10 mouse cellular contexts compared by ENCODE assay signal in the genomic region with DNA sequence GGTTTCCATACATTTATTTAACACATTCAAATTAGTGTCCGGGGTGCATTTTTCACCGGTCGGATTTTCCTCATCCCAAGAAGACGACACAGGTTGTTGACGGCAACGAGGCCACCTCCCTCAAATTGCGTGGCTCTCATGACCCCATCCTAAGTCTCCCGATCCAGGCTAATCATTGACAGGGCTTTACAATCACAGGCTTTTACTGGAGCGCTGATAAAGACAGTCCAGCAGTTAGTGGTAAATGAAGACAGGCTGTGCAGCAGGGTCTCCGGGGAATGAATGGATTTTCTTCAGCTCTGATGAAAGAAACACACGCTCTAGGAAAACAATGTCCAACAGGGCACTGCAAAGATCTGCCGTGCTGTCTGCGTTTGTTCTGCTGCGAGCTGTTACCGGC. TPM values are rescaled to one million over a fixed set of nuclear protein-coding genes. Genes with fewer than 3 reads are reported as not detected.
A peak's percentile ranks its signal among the peaks of the same experiment; 100 is the strongest.
DNase-seq lines count a peak whose midpoint lies in the region; ATAC-seq and TF ChIP-seq lines count a peak whose summit lies in the region.
"Had no signal": no experiment of that assay in that cellular context is flagged by ENCODE, and none has a peak within 500 bp of the region (broad histone marks: within the 10 kb centered on the region; RNA-seq: fewer than 3 reads in every experiment).

Gene Klb, plus strand, starts transcription at position 147 of the 400 bp plus-strand sequence.

- intact Hi-C loops in heart, postnatal 10 days (cut with DNase I) = no loop called here

- no peak for ATAC-seq in heart, embryonic 15.5 days (replicated peaks; ENCODE audit: insufficient number of reproducible peaks, insufficient read depth, low FRiP score, low read depth)
- ATAC-seq in hindbrain, embryonic 14.5 days (ENCODE audit: low FRiP score) = no peak
- ATAC-seq in midbrain, embryonic 14.5 days (ENCODE audit: low FRiP score, low TSS enrichment) = no peak

- no peak for TF ChIP-seq CTCF in thymus, adult 2 months (IDR thresholded peaks at IDR 0.05; ENCODE audit: borderline replicate concordance, control insufficient read depth, extremely low read depth, insufficient read depth, low read length, poor library complexity)

- no peak within 1 kb of the TSS for H3K27ac ChIP-seq in heart, embryonic 15.5 days
- no peak within 1 kb of the TSS for H3K27ac ChIP-seq in hindbrain, embryonic 14.5 days
- no peak within 1 kb of the TSS for H3K27ac ChIP-seq in midbrain, embryonic 14.5 days (replicated peaks; ENCODE audit: low read depth, low read length)
- H3K27ac ChIP-seq in thymus, adult 2 months (ENCODE audit: control insufficient read depth, insufficient read depth, low read length) = no peak within 1 kb of the TSS

- peak within 1 kb of the TSS; percentile 31; the same call in 1 of the 2 replicates for H3K9ac ChIP-seq in heart, embryonic 15.5 days
- peak within 1 kb of the TSS; percentile 45; the same call in 1 of the 2 replicates for H3K9ac ChIP-seq in hindbrain, embryonic 14.5 days
- H3K9ac ChIP-seq in midbrain, embryonic 14.5 days (replicated peaks; ENCODE audit: low read length) = no peak within 1 kb of the TSS

- 45% methylated on average over 15 of the region's 15 CpGs for WGBS in heart, embryonic 15.5 days
- 25% methylated on average over 15 of the region's 15 CpGs for WGBS in hindbrain, embryonic 14.5 days
- 54% methylated on average over 15 of the region's 15 CpGs for WGBS in midbrain, embryonic 14.5 days
- 92% methylated on average over 15 of the region's 15 CpGs for WGBS in thymus, adult 2 months

- DNase-seq in heart, postnatal 10 days = no peak
- peak; percentile 33 for DNase-seq in embryo, embryonic 9.5 days (ENCODE audit: extremely low spot score)
- DNase-seq in hindbrain, embryonic 14.5 days (ENCODE audit: low spot score) = no peak
- peak; percentile 36 for DNase-seq in midbrain, embryonic 14.5 days
- no peak for DNase-seq in layer of hippocampus, adult 18-20 months (ENCODE audit: low spot score in 2 of 2)
- no peak for DNase-seq in thymus, adult 2 months
- DNase-seq in right cerebral cortex, postnatal 10 days (ENCODE audit: low spot score in 2 of 2) = no peak
- DNase-seq: adrenal gland, postnatal 25 days; thymus, postnatal 36 days had no signal

- TF ChIP-seq POLR2A in thymus, adult 2 months (IDR thresholded peaks at IDR 0.05; ENCODE audit: control insufficient read depth, extremely low read depth, insufficient read depth, low read length, poor library complexity) = no peak

- H3K4me2 ChIP-seq in heart, embryonic 15.5 days = peak within 1 kb of the TSS; percentile 51
- peak within 1 kb of the TSS; percentile 53 for H3K4me2 ChIP-seq in hindbrain, embryonic 14.5 days (replicated peaks)
- H3K4me2 ChIP-seq in midbrain, embryonic 14.5 days (ENCODE audit: low read length) = peak within 1 kb of the TSS; percentile 29

- no peaks in the 10 kb centered on the region for H3K27me3 ChIP-seq in heart, embryonic 15.5 days
- H3K27me3 ChIP-seq in hindbrain, embryonic 14.5 days (ENCODE audit: control insufficient read depth, insufficient read depth, low read length) = no peaks in the 10 kb centered on the region
- H3K27me3 ChIP-seq in midbrain, embryonic 14.5 days (ENCODE audit: control insufficient read depth, insufficient read depth, low read length) = no peaks in the 10 kb centered on the region
- H3K27me3 ChIP-seq in thymus, adult 2 months (ENCODE audit: control insufficient read depth, insufficient read depth, low read length) = no peaks in the 10 kb centered on the region

- no peaks in the 10 kb centered on the region for H3K9me3 ChIP-seq in heart, embryonic 15.5 days (replicated peaks)
- H3K9me3 ChIP-seq in hindbrain, embryonic 14.5 days (ENCODE audit: control insufficient read depth, low read length) = no peaks in the 10 kb centered on the region
- no peaks in the 10 kb centered on the region for H3K9me3 ChIP-seq in midbrain, embryonic 14.5 days (ENCODE audit: control insufficient read depth, low read length)

- H3K36me3 ChIP-seq in heart, embryonic 15.5 days = no peaks in the 10 kb centered on the region
- H3K36me3 ChIP-seq in hindbrain, embryonic 14.5 days (replicated peaks; ENCODE audit: control insufficient read depth, insufficient read depth) = no peaks in the 10 kb centered on the region
- H3K36me3 ChIP-seq in midbrain, embryonic 14.5 days (ENCODE audit: control insufficient read depth, insufficient read depth, low read length) = no peaks in the 10 kb centered on the region
- H3K36me3 ChIP-seq in thymus, adult 2 months (ENCODE audit: control insufficient read depth, insufficient read depth, low read length) = no peaks in the 10 kb centered on the region

- peaks cover 9% of the 10 kb centered on the region; the same call in 1 of the 2 replicates for H3K4me1 ChIP-seq in heart, embryonic 15.5 days (replicated peaks)
- 0 out of 2 replicates have a peak, but pooled peaks cover 8% of the 10 kb centered on the region for H3K4me1 ChIP-seq in hindbrain, embryonic 14.5 days (replicated peaks; ENCODE audit: control insufficient read depth, insufficient read depth, low read length)
- H3K4me1 ChIP-seq in midbrain, embryonic 14.5 days (ENCODE audit: control insufficient read depth, insufficient read depth, low read length) = no peaks in the 10 kb centered on the region
- H3K4me1 ChIP-seq in thymus, adult 2 months (replicated peaks; ENCODE audit: control insufficient read depth, insufficient read depth, low read length) = no peaks in the 10 kb centered on the region

- peak within 1 kb of the TSS; percentile 29 for H3K4me3 ChIP-seq in heart, embryonic 15.5 days
- H3K4me3 ChIP-seq in hindbrain, embryonic 14.5 days (replicated peaks; ENCODE audit: low read length) = peak within 1 kb of the TSS; percentile 23
- H3K4me3 ChIP-seq in midbrain, embryonic 14.5 days (replicated peaks; ENCODE audit: low read depth, low read length) = no peak within 1 kb of the TSS
- H3K4me3 ChIP-seq in thymus, adult 2 months (ENCODE audit: control insufficient read depth, insufficient read depth, low read length) = no peak within 1 kb of the TSS

RNA-seq across cellular contexts. Expression of gene Klb, which starts in this region (rescaled TPM):
- 0.06 TPM in 1 of 2 replicates, not detected in the other for polyA plus RNA-seq in heart, embryonic 15.5 days (2015; fragmentation: Nextera tagmentation; extraction: Ambion mirVana)
- total RNA-seq in heart, postnatal 10 days (2021) = 1 to 10 TPM in 1 of 2 experiments, under 1 TPM in 1; 0.79 to 1.7 TPM
- 0.09 and 0.16 TPM in 2 replicates for polyA plus RNA-seq in hindbrain, embryonic 14.5 days (2014; fragmentation: Nextera tagmentation; extraction: Ambion mirVana)
- 0.12 TPM in 2 replicates for polyA plus RNA-seq in midbrain, embryonic 14.5 days (2014; fragmentation: Nextera tagmentation; extraction: Ambion mirVana)
- total RNA-seq in layer of hippocampus, adult 18-20 months (2021) = under 1 TPM; 0.62 to 0.81 TPM
- 1.1 and 1.6 TPM in 2 replicates for polyA plus RNA-seq in thymus, adult 2 months (2012; rRNA removed)

Comparison
In these comparisons a context has a peak if more than half of its experiments do, and no peak if none do; other contexts are left out.
1. Peak in DNase-seq and H3K4me2 ChIP-seq in midbrain, embryonic 14.5 days; RNA of the gene not detected or under 1 TPM.
2. H3K4me3 ChIP-seq: peak in heart, embryonic 15.5 days (single experiment) and hindbrain, embryonic 14.5 days (single experiment); none in midbrain, embryonic 14.5 days (single experiment) and thymus, adult 2 months (single experiment).
3. Peak in every context shown above with its lines, with median percentiles within 50 percentile points of each other: H3K4me2 ChIP-seq.